Mouse (Mus musculus): ENCODE results near the gene Rgl1. TPM values are rescaled to one million over a fixed set of nuclear protein-coding genes. Genes with fewer than 3 reads are reported as not detected.

Rgl1 gene
- polyA plus RNA-seq, 1 experiment from 2014 or later, result 38.7 TPM

DNA sequence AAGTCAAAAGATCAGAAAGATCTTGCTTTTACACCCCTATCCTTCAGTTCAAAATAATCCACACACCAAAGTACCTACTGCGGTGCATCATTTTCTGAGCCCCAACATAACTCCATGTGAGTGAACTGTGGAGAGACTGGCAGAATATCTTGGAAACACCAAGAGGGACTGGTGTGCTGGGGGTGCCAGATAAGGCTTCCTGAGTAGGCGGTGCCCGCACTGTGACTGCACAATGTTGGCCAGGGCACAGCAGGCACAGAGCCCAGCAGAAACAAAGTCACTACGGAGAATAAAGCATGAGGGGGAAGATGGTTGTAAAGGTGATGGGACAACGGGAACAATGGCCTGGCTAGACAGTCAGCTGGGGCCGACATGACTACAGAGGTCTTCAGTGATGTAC, 173.5 kb downstream of the Rgl1 start:
- Histone ChIP-seq H3K4me1 (peaks cover 61% of the 10 kb centered on the region), H3K27ac (no peak overlapping the region), H3K4me3 (no peak overlapping the region), H3K27me3 (ENCODE audit: low read depth, poor library complexity, severe bottlenecking) (no peaks in the 10 kb centered on the region), H3K9me3 (replicated peaks) (no peaks in the 10 kb centered on the region), H3K36me3 (peaks cover 13% of the 10 kb centered on the region; the same call in 1 of the 2 replicates)
- no peak for DNase-seq (ENCODE audit: low spot score)
- WGBS, result 93% methylated on average over 6 of the region's 6 CpGs

GRCm38 (mm10) chr1:152591746-152592498, 174.2 kb downstream of the Rgl1 start:
- WGBS, result 86% methylated on average over 15 of the region's 15 CpGs
- peaks cover 68% of the 10 kb centered on the region for H3K4me1 ChIP-seq

DNA sequence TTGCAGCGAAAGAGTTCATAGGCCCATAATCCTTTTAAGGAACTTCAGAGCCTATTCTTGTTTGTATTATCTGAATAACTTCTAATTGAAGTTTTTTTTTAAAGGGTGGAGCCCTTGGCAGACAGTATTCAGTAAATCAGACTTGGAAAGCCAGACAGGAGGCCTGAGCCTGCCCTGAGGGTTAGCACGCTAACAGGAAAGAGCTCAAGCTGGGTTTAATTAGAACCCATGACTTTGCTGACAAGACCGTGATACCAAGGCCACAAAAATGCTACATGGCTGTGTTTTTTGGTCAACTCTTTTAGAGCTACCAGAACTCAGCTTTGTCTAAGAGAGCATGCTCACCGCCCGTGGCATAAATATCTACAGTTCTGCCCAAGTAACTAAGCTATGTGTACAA, 175.8 kb downstream of the Rgl1 start:
- Histone ChIP-seq H3K36me3 (peaks cover 25% of the 10 kb centered on the region), H3K9me3 (replicated peaks) (no peaks in the 10 kb centered on the region), H3K27me3 (ENCODE audit: low read depth, poor library complexity, severe bottlenecking) (no peaks in the 10 kb centered on the region), H3K27ac (peak overlapping the region; percentile 58), H3K4me3 (no peak overlapping the region), H3K4me1 (peaks cover 72% of the 10 kb centered on the region)
- DNase-seq (ENCODE audit: low spot score), result peak; percentile 55
- 59% methylated on average over 5 of the region's 5 CpGs for WGBS

More at GRCm38 (mm10) chr1:152591746-152592498, 174.2 kb downstream of the Rgl1 start:
- peaks cover 13% of the 10 kb centered on the region; the same call in 1 of the 2 replicates for H3K36me3 ChIP-seq
- DNase-seq (ENCODE audit: low spot score), result no peak
- peak overlapping the region; percentile 4; the same call in 1 of the 2 replicates for H3K27ac ChIP-seq
- no peak overlapping the region for H3K4me3 ChIP-seq
- H3K9me3 ChIP-seq (replicated peaks), result no peaks in the 10 kb centered on the region
- no peaks in the 10 kb centered on the region for H3K27me3 ChIP-seq (ENCODE audit: low read depth, poor library complexity, severe bottlenecking)

DNA sequence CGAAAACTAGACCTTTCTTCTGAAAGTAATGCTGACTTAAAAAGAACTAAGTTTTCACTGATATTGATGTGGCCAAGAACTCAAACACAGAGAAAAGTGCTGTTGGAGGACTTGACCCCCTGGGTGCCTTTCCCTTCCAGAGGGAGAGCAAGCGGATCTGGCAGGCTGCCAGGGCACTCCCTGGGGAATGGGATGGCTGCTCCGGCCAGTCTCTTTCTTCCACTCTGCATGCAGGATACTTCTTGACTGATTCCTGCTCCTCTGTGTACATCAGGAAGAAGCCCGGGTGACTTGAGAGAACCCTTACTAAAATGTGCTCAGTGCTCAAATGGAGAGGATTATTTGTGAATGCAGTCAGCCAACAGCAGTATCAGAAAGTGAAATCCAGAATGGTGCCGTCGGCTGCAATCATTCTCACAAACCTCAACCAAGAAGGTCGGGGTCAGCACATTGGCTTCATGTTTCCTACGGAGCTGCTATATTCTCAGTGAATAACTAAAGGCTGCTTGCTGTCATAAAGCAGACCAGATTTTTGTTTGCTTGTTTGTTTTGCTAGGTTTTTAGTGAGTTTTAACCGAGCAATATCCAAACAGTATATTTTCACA, 176.7 kb downstream of the Rgl1 start:
- peaks cover 72% of the 10 kb centered on the region for H3K4me1 ChIP-seq
- peak overlapping the region; percentile 58 for H3K27ac ChIP-seq
- peaks cover 30% of the 10 kb centered on the region for H3K36me3 ChIP-seq
- H3K9me3 ChIP-seq (replicated peaks), result no peaks in the 10 kb centered on the region
- H3K27me3 ChIP-seq (ENCODE audit: low read depth, poor library complexity, severe bottlenecking), result no peaks in the 10 kb centered on the region
- 41% methylated on average over 9 of the region's 9 CpGs for WGBS
- H3K4me3 ChIP-seq, result peak overlapping the region; percentile 13; the same call in 1 of the 2 replicates
- DNase-seq (ENCODE audit: low spot score), result peak; percentile 59

- peak overlapping the region; percentile 56 for H3K27ac ChIP-seq
- H3K9me3 ChIP-seq (replicated peaks), result no peaks in the 10 kb centered on the region
- H3K4me3 ChIP-seq, result no peak overlapping the region
- no peaks in the 10 kb centered on the region for H3K27me3 ChIP-seq (ENCODE audit: low read depth, poor library complexity, severe bottlenecking)
- WGBS, result 78% methylated on average over 3 of the region's 3 CpGs
- peaks cover 87% of the 10 kb centered on the region for H3K4me1 ChIP-seq
- DNase-seq (ENCODE audit: low spot score), result no peak
- H3K36me3 ChIP-seq, result peaks cover 24% of the 10 kb centered on the region
Observed at GRCm38 (mm10) chr1:152587431-152587830, 178.7 kb downstream of the Rgl1 start.

DNA sequence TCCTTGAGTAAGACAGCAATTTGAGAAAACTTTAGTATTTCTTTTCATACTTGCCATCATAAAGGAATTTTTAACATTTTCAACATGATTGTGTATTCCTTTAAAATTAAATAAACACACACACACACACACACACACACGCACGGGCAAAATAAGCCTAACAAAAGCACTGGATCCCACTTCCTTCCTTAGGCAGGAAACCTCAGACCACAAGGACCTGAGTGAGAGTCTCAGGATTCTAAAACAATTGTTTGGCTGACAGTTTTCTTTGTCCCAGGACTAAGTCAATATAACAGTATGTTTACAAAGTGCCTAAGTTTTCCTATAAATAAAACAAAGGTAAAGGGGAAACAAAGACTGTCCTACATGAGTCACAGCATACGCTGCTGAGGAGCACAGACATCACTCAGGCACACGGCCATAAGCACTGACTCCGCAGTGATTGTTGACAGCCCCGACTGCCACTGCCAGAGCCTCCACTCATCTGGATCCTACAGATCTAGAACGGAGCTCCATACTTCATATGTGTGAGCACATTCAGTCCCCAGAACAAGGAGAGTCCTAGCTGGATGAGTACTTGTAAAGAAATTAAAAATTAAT, 180.7 kb downstream of the Rgl1 start:
- Histone ChIP-seq H3K36me3 (peaks cover 16% of the 10 kb centered on the region), H3K27me3 (ENCODE audit: low read depth, poor library complexity, severe bottlenecking) (no peaks in the 10 kb centered on the region), H3K27ac (no peak overlapping the region), H3K4me3 (no peak overlapping the region), H3K4me1 (peaks cover 83% of the 10 kb centered on the region), H3K9me3 (replicated peaks) (no peaks in the 10 kb centered on the region)
- DNase-seq (ENCODE audit: low spot score), result no peak
- 80% methylated on average over 7 of the region's 7 CpGs for WGBS

DNA sequence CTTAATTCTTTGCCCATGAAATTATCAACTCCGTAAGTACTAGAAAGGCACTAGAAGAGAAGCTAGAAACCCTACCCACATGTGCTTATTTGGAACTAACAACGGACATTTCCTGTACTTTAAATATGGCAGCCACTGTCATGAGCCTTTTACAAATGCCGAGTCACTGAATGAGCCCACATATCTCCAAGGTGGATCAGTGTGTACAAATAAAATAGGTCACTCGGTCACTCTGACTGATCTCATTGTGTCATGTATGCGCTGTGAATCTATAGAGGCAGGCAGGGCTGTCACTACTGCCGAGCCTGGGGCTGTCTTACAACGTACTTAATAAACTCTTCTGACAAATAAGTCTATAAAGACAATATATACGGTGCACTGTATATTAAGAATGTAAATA, 181.2 kb downstream of the Rgl1 start:
- Histone ChIP-seq H3K27ac (no peak overlapping the region), H3K9me3 (replicated peaks) (no peaks in the 10 kb centered on the region), H3K4me3 (no peak overlapping the region), H3K36me3 (peaks cover 16% of the 10 kb centered on the region), H3K27me3 (ENCODE audit: low read depth, poor library complexity, severe bottlenecking) (no peaks in the 10 kb centered on the region), H3K4me1 (peaks cover 83% of the 10 kb centered on the region)
- 89% methylated on average over 8 of the region's 8 CpGs for WGBS
- no peak for DNase-seq (ENCODE audit: low spot score)

DNA sequence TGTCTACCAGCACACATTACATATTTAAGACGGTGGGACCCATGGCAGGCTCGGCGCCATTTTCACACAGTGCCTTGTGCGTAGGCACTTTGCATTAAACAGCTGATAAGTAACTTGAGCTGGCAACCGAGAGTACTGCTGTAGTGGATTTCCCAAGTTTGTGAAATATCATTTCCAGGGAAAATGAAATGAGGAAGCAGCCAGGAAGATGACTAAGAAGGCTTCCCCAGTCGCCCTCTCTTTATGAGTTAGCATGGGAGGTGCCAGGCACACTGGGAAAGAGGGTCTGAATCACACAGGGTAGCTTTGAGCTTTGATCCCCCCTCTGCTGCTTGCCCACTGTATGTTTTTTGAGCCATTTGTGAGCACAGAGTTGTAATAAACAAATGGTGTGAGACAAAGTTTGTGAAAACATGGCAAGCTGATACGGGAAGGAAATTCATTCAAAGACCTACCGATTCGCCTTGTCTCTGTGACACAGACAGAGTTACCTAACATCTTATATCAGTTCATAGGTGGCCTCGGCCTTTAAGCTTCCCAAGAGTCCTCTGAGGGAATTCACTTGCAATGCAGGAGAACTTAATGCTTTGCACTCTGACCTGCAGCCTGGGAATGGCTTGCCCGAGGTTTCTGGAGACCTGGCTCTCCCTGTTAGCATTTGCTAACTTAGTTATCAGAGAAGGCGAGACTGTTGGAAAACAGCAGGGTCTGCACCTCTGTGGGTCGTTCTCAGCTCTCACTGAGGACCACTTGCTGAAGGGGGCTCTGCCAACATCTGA, 184.8 kb downstream of the Rgl1 start:
- Histone ChIP-seq H3K9me3 (replicated peaks) (no peaks in the 10 kb centered on the region), H3K4me3 (no peak overlapping the region), H3K27me3 (ENCODE audit: low read depth, poor library complexity, severe bottlenecking) (no peaks in the 10 kb centered on the region), H3K4me1 (peaks cover 73% of the 10 kb centered on the region), H3K36me3 (peaks cover 13% of the 10 kb centered on the region), H3K27ac (peak overlapping the region; percentile 62)
- WGBS, result 65% methylated on average over 13 of the region's 13 CpGs
- no peak for DNase-seq (ENCODE audit: low spot score)

GRCm38 (mm10) chr1:152578944-152579343, 187.2 kb downstream of the Rgl1 start:
- no peak for DNase-seq (ENCODE audit: low spot score)
- Histone ChIP-seq H3K27me3 (ENCODE audit: low read depth, poor library complexity, severe bottlenecking) (no peaks in the 10 kb centered on the region), H3K4me3 (no peak overlapping the region), H3K9me3 (replicated peaks) (no peaks in the 10 kb centered on the region), H3K36me3 (no peaks in the 10 kb centered on the region), H3K4me1 (peaks cover 85% of the 10 kb centered on the region), H3K27ac (no peak overlapping the region)
- 77% methylated on average over 5 of the region's 5 CpGs for WGBS

GRCm38 (mm10) chr1:152578108-152578721, 187.9 kb downstream of the Rgl1 start:
- no peak for DNase-seq (ENCODE audit: low spot score)
- Histone ChIP-seq H3K4me1 (peaks cover 83% of the 10 kb centered on the region), H3K27ac (no peak overlapping the region; the same call in 1 of the 2 replicates)

DNA sequence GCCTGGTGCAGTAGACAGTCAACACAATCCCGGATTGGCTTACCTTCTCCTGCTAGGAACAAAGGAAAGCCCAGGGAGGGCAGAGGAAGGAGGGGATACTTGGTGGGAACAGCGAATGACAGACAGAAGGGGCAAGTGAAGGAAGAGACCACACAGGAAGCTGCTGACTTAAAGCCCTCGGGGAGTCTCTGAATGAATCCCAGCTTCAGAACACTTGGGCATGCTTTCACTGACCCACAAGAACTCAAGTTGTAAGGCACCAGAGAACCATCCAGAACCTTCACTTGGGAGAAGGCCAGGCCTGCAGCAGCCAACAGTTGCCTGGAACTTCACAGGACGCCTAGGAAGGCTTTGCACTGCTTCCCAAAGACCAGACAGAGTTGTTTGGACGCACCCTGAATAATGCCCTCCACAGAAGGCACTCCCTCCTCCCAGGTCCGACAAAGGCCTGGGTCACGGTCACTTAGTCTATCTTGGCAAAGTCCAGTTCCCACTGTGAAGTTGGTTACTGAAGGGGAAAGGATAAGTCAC, 189.5 kb downstream of the Rgl1 start:
- Histone ChIP-seq H3K4me3 (no peak overlapping the region), H3K9me3 (replicated peaks) (no peaks in the 10 kb centered on the region), H3K27ac (peak overlapping the region; percentile 70), H3K4me1 (peaks cover 72% of the 10 kb centered on the region), H3K27me3 (ENCODE audit: low read depth, poor library complexity, severe bottlenecking) (no peaks in the 10 kb centered on the region), H3K36me3 (peaks cover 4% of the 10 kb centered on the region; the same call in 1 of the 2 replicates)
- 48% methylated on average over 7 of the region's 7 CpGs for WGBS
- DNase-seq (ENCODE audit: low spot score), result no peak

More at GRCm38 (mm10) chr1:152578108-152578721, 187.9 kb downstream of the Rgl1 start:
- Histone ChIP-seq H3K36me3 (no peaks in the 10 kb centered on the region), H3K4me3 (no peak overlapping the region), H3K27me3 (ENCODE audit: low read depth, poor library complexity, severe bottlenecking) (no peaks in the 10 kb centered on the region), H3K9me3 (replicated peaks) (no peaks in the 10 kb centered on the region)
- 76% methylated on average over 19 of the region's 19 CpGs for WGBS

GRCm38 (mm10) chr1:152575096-152575495, 191.1 kb downstream of the Rgl1 start:
- no peak overlapping the region for H3K27ac ChIP-seq
- peaks cover 60% of the 10 kb centered on the region for H3K4me1 ChIP-seq
- 32% methylated on average over 5 of the region's 5 CpGs for WGBS
- no peak overlapping the region for H3K4me3 ChIP-seq
- no peak for DNase-seq (ENCODE audit: low spot score)
- H3K36me3 ChIP-seq, result peaks cover 20% of the 10 kb centered on the region
- no peaks in the 10 kb centered on the region for H3K27me3 ChIP-seq (ENCODE audit: low read depth, poor library complexity, severe bottlenecking)
- H3K9me3 ChIP-seq (replicated peaks), result no peaks in the 10 kb centered on the region
